Mouse (Mus musculus): ENCODE measurements at regions not wholly inside any gene's neighbourhood (a gene's known extent, or its start where the extent isn't known, plus 50 kb on each side); places are given as distances from the start of the nearest gene placed in this dataset.
A peak's percentile ranks its signal among the peaks of the same experiment; 100 is the strongest.

DNA sequence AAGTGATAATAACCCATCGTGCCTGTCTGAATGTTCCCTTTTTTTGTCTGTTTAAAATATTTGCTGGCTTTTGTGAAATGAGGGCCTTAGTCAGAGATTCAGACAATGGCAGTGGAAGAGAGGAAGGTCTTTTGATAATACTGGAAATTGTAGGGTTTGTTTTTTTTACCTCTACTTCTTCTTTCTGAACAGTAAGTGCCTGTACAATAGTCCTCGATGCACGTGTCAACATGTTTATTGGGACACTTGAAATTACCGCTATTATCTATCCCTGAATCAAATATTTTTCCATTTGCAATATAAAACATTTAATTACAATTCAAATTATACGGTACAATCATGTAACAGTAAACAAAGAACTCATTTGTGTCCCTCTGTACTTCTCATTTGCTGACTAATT lies 733.5 kb downstream of the Fam19a2 start:
- no peak for DNase-seq (ENCODE audit: low spot score)

DNA sequence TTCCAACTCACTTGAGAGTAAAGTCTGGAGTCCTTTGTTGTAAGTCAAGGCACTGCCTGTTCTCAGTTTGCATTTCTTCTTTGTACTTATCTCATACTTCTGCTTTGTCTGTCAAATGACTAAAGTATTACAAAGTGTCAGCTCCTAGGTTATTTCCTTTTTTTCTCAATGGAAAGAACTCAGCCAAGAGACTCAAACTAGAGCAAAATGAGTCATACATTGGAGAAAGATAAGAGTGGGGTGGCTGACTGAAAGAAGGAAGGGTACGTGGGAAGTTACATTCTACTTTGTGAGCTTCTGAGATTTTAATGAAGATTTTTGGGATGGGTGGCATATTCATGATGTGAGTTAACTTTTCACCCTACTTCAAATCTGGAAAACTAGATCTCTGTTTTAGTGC lies 735.2 kb downstream of the Fam19a2 start:
- no peak for DNase-seq (ENCODE audit: low spot score)

DNA sequence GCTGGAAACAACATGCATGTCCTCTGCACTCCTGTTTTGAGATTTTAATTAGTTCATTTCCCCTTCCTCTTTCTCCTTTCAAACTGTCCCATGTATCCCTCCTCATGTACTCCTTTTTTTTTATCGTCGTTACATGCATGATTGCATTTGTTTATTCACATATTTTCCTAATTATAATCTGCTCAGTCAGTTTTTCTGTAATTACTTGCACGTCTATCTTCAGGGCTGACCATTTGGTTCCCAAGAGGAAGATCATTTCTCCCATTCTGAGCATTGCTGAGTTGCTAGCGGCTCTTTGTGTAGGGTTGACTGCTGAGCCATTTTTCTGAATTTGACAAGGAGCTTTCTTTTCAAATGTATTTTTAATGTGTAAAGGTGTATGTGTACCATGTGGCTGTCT lies 781.2 kb downstream of the Fam19a2 start:
- DNase-seq (ENCODE audit: low spot score), result no peak

DNA sequence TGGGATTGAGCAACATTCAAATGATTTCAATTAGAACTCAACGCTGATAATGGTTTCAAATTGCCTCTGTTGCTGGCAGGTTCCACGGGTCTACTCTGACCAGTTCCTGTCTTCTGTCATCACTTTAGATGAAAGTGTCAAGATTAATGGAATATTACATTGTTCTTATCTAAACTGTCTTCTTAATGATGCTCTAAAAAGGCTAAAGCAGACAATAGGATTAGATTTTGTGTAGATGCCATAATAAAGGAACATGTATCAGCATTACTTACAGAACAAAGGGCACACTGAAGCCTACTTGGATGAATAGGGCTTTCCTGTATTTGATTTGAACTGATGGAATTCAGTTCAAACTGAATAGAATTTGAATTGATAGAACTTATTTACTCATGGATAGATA lies 782.0 kb downstream of the Fam19a2 start:
- DNase-seq (ENCODE audit: low spot score), result no peak

DNA sequence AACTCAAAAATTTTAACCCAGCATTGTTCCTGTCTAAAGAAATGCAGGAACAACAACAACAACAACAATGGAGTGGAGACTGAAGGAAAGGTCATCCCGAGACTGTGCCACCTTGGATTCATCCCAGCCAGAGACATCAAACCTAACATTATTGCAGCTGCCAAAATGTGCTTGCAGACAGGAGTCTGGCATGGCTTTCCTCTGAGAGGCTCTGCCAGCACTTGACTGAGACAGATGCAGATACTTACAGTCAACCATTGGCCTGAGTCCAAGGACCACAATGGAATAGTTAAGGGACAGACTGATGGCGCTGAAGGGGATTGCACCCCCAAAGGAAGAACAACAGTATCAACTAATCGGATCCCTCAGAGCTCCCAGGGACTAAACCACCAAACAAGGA lies 819.0 kb downstream of the Fam19a2 start:
- no peak for DNase-seq (ENCODE audit: low spot score)

DNA sequence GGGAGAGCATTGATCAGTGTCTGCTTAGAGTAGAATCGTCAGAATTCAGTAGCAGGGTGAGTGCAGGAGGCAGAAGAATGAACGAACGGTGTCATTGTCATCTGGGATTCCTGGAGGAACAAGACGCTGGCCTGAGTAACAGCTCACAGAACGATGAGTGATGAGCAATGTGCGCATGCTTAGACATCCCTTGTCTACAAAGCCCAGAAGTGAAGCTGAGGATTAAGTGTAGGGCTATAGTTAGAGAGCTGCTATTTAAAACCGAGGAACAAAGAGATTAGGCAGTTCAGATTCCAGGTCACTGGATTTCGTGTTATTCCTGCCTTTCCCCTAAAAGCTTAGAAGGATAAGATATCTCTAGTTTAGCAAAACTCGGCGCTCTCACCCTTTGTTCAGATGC lies 826.8 kb downstream of the Fam19a2 start:
- no peak for DNase-seq (ENCODE audit: low spot score)

DNA sequence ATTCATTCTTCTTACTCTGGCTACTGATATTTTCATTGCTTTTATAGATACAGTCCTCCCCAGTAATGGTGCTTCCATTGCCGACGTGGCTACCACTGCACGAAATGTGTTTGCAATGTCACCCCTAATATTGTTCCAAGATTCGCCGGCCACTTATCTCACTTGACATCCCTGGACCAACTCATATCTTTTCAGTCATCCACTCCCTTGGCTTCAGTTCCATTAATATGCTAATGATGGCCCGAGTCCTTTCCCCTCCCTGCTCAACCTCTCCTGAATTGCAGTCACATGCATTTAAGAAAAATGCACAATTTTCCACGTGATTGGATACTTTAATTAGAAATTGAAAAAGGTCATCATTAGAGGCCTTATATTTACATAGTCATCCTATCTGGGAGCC lies 827.6 kb downstream of the Fam19a2 start:
- no peak for DNase-seq (ENCODE audit: low spot score)

DNA sequence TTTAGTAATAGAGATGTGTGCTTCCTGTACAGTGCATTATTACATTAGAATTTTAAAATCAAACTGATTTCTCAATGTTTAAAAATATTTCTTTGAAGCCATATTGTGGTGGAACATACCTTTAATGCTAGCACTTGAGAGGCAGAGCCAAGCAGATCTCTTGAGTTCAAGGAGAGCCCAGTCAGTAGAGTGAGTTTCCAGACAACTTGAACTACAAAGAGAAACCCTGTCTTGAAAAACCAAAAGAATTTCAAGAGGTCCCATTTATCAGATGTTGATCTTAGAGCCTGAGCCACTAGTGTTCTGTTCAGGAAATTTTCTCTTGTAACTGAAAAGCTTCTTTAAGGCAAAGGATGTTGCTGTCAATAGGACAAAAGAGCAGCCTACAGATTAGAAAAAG lies 855.8 kb downstream of the Fam19a2 start:
- no peak for DNase-seq (ENCODE audit: low spot score)

DNA sequence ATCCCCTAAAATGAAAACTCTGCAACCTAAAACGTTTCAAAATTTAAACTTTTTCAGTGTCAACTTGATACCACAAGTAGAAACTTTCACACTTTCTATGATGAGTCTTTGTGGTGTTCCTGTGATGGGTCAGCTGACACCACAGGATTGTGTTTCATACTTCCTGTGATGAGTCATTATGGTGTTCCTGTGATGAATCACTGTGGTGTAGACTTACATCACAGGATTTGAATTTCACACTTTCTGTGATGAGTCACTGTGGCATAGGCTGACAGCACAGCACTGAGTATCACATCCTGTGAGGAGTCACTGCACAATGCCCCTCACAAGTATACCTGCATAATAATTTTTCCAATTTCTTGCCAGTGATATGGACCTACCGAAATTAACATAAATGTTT lies 874.7 kb downstream of the Fam19a2 start:
- DNase-seq (ENCODE audit: low spot score), result no peak

DNA sequence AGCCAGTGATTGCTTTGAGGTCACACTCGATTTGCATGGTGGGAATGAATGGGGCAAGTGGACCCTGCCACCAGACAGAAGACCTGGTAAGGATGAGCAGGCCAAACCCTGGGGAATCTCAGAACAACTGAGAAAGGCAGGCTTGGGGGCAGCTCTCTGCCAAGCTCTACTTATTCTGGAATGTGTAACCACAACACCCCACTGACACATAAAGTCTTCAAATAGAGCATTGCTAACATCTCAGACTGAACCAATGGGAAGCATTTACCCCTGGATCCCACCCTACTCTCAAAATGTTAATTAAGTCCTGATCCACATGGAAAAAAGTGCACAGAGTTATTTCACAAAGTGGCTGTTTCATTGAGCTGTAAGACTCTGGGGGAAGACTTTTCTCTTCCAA lies 878.5 kb downstream of the Fam19a2 start:
- no peak for DNase-seq (ENCODE audit: low spot score)

DNA sequence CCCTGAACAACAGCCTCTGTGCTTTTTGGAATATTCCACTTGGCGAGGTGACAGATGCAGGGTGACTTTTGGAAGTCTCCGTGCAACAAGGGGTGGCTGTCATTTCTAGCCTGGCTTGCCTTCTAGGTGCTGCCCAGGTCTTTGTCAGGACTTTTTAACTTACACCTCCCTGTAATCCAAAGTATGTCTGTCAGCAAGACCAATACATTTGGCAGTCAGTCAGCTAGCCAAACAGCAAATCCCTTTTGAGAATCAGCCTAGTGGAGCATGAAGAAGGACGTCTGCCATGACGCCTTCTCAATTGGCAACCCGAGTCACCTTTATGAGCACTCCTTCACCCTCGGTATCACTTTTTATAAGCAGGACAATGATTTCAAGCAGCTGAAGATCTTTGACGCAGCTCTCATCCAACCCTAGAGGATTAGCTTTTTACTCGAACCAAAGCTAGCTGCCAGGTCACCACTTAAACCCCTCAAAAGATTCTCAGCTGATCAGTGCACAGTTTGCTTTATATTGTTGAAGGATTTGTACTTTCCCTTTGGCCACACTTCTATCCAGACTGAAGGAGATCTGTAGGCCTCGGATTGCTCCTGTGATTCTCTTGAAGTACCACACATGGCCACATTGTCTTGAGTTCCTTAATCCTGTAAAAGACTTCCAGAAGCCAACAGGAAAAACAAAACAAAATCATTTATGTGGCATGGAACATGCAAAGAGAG lies 883.1 kb downstream of the Fam19a2 start:
- DNase-seq (ENCODE audit: low spot score), result no peak

DNA sequence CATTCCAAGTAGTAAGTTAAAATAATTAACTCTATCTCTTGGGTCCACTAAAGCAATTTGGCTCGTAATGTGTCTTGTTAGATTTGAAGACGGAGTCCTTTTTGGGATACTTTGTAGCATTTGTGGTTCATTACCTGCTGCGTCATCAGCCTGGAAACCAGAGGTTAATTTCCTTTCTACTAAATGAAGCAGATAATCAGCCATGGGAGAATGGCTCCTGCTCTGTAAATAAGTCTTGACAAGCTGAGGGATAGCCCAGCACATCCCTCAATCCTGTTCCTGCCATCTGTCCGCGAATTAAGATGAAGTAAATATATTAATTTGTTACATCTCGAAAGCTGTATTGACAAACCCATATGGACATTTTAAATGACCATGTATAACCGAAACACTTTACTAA lies 899.6 kb downstream of the Fam19a2 start:
- DNase-seq (ENCODE audit: low spot score), result no peak

DNA sequence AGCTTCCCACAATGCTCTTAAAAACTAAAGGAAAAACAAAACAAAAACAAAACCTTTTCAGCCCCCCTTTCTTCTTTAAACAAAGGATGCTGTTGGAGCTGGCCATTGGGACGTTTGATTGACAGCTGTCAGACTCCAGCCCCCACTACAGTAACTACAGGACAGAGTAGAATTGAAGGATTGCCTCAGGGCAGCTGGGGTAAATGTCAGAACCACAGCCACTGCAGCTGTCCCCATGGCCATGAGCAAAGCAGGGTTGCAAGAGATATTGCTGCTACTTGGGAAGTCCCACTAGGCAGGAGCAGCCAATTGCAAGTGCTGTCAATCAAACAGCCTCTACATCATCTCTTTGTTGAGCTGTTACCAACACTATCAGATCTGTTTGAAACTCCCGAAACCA lies 911.8 kb downstream of the Fam19a2 start:
- no peak for DNase-seq (ENCODE audit: low spot score)

DNA sequence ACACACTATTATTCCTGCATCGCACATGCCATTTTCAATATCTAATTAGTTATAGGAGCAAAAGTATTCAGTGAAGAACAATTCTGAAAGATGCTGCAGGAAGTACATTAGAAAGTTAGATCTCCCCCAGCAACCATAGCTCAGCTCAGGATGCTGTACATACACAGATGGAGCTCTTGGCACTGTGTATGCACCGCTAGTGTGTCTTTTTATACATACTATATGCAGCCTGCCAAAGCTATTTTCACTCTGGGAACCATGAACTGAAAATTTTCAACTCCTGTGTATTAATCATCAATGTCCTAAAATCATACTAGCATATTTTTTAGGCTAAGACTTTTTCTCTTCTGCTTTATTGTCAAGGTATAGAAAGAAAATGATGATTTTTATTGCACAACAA lies 944.5 kb downstream of the Fam19a2 start:
- DNase-seq (ENCODE audit: low spot score), result no peak

DNA sequence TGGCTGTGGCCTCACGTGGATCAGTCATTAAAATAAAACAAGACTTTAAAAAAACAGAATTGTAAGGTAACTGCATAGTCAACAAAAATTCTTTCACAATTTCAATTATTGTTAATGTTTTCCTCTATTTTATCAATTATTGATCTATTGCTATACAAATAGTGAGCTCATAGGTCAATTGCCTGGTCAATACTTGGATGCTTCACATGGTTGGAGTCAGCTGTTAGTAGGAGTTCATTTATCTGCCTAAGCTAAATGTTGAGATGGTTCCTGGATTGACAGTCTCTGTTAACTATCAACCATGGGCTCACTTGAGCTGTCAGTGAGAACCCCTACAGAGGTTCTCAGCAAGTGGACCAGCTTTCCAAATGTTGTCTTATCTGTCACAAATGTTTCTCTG lies 955.7 kb downstream of the Fam19a2 start:
- DNase-seq (ENCODE audit: low spot score), result no peak

DNA sequence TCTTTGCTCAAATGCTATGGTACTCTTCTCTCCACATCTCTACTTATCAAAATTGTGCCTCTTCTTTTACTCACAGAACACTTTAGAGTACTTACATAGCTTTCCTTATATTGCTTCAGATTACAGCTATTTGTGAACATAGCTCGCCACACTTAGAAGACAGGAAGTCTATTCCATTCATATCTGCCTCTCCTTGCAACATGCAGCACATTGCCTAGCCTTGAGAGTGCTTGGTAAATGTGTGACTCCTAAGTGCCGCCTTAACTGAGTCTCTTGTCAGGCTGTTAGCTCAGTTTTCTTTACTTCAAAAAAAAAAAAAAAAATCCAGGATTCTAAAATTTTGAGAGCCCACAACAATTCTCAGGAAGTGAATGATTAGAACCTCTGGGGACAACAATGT lies 958.3 kb downstream of the Fam19a2 start:
- no peak for DNase-seq (ENCODE audit: low spot score)

DNA sequence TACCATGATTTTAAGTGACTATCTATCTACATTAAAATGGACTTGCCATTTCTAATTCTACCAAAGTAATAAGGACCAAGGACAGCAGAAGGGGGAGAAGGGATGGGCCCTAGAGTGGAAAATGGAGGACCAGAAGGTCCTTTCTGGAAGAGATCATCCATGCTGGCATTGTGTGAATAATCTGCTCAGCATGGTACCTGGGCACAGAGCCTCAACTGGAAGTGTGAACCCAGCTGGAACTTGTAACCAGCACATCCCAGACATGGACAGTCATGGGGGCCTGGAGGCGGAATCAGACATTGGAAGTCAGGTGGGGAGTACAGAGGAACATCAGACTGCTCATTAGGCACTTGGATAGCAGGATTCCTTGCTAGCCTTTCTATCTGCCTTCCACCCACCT lies 963.3 kb downstream of the Fam19a2 start:
- no peak for DNase-seq (ENCODE audit: low spot score)

DNA sequence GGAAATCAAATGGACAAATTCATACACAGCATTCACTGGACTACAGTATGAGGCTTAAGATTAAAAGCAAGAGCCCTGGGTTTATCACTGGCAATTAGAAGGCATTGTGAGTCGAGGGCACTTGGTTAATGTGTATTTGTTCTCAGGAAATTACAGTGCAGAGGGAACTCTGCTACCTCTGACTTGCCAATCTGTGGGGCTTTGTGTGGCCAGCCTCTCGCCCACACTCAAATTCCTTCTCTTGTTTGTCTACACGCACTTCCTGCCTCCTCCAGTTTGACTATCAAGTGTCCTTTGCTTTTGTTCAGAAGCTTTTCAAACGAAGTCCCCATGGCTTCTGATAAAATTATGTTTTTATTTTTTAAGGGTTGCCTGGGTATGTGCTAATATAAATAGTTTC lies 985.6 kb downstream of the Fam19a2 start:
- no peak for DNase-seq (ENCODE audit: low spot score)

DNA sequence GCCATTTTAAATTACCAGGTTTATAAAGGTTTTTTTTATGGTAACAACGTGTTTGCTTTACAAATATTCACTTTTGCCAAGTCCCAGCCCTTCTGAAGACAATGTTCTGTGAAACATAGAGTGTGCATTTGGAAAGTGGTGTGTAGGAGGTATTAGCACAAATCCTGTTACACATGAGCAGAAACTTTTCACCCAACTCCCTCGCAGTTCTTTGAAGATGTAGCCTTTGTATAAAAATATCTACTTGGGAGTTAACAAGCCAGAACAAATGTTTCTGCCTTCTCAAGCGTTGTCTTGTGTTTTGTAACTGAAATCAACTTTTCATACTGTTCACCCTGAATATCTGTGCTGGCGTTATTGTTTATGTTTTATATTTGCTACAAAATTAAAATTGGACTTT lies 986.2 kb downstream of the Fam19a2 start:
- DNase-seq (ENCODE audit: low spot score), result peak; percentile 25

DNA sequence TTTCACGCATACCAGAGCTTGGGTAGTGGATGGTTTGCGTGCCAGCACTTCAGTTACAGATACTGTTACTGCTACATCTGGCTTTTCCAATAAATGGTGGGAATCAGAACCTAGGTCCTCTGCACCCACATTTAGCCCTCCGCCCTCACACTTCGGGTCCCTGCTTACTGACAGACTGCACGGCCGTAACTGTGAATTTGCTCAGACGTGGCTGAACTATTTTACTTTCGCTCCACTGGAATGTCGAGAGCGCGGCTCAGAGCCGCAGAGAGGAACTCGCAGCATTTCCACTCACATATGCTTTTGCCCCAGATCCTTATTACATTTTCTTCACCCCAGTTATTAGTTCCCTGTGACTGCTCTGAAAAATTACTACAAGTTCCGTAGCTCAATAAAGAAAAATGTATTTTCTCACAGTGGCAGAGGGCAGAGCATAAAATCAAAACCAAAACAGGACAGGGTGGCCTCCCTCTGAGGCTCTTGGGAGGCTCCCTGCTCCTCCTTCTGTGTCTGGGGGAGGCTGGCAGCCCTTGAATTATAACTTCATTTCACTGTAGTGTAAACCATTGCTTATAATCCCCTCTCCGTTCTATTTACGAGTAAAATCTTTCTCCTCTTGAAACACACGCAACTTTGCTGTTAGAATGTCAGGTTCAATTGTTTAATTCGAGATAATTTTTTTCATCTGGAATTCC lies 1024.7 kb downstream of the Fam19a2 start:
- no peak for DNase-seq (ENCODE audit: low spot score)

DNA sequence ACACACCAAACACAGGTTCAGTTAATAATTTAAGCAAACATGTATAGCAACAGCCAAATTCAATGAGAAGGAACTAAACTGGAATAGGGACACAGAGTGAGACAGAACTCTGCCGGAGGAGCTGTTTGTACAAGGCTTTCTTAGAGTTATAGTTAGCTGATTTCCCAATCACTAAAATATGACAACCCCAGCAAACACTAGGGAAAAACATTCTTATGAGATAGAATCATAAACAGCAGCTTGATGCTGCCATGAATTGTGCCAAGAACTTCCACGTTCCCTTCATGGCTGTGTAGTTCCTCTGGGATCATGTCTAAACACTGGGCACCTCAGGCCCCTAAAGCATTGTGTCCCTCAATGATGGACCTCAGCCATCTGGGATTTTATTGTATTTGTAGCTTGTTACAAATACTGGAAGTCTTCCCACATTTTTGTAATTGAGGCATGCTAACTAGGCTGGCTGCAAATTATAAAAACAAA lies 1033.4 kb downstream of the Fam19a2 start:
- no peak for DNase-seq (ENCODE audit: low spot score)

DNA sequence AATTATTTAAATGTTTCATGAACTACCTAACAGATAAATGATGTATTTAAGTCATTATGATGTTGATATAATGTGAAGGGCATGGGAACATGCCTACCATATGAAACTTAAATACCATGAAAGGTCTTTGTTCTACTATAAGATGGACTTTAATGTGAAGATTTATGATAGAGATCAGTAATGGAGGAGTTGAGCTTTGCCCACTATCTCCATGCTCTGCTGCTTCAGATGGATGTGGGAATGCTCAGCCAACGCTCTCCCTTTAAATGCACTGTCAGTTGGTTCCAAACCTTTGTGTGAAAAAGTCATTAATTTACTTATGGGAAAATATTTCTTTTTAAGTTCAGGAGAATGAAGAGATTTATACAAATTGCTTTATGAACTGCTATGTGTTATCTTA lies 1040.9 kb downstream of the Fam19a2 start:
- DNase-seq (ENCODE audit: low spot score), result no peak

DNA sequence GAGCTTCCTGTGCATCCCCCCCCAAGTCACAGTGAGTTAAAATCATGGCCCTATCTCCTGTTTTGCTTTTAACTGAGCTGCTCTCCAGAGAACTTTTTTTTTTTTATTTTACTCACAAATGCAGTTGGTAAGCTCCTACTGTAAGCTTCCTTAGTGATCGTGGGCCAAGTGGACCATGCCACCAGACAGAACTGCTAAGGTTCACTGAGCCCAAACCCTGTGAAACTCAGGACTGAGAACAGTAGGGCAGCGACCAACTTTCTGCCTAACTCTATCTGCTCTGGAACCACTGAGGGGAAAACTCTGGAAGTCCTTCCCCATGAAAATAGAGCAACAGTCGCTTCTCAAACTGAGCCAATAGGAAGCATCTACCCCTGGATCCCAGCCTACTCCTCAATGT lies 1041.8 kb downstream of the Fam19a2 start:
- no peak for DNase-seq (ENCODE audit: low spot score)

DNA sequence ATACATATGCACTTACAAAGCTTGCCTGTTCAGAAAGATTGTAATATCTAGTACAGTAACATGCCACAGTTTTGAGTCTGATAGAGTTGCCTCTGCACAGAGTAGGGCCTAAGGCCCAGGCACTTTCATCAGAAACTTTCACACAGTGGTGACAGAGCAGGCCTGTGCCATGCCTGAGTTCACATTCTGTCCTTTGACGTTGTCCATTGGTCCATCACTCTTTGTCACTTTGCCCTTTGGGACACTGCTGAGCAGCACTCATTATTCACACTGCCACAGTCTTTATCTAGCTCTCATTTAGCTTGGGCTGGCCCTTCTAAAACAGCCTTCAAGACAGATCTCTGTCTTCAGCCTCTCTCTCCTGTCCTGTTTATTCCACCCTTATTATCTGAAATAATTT lies 1055.0 kb downstream of the Fam19a2 start:
- DNase-seq (ENCODE audit: low spot score), result no peak

All from testis, postnatal 14 days (tissue).